Mouse (Mus musculus) layer of hippocampus, postnatal 25 days (tissue): ENCODE data around the gene Ctdsp2. TPM values are rescaled to one million over a fixed set of nuclear protein-coding genes. Genes with fewer than 3 reads are reported as not detected.

ENCODE experiments used
- DNase-seq, 2 experiments: peaks; one replicate each; pipeline ENCODE4 v3.0.0; 2022; ENCODE audit warnings: mixed read lengths in 2 of 2, low spot score in 1 of 2; ENCODE audit errors: extremely low spot score in 1 of 2
- microRNA-seq, 2 experiments: library from miRNA; unstranded; fragments of <30 nt; microRNA quantifications; one replicate each; pipeline ENCODE4 v1.2.0; 2021
- total RNA-seq, 2 experiments: library from RNA; stranded (reverse); gene quantifications; 2 replicates each; pipeline ENCODE4 v1.2.3; 2021

The Ctdsp2 gene
- total RNA-seq, 2 experiments from 2014 or later, result 98.6 to 118 TPM

GRCm38 (mm10) chr10:127040569-127041214 is 62.2 kb downstream of the Ctdsp2 start:
- DNase-seq, result no peak

GRCm38 (mm10) chr10:127041274-127041766 is 62.8 kb downstream of the Ctdsp2 start, which contains the start of the genes Mettl1 and Eef1akmt3:
Mettl1 (plus strand) TSS chr10:127041414.
Eef1akmt3 (minus strand) TSS chr10:127041513.
- DNase-seq, result peak in 1 of 2 experiments; percentile 30

GRCm38 (mm10) chr10:127041774-127042338 is 63.3 kb downstream of the Ctdsp2 start:
- DNase-seq, result peak; percentile 89 to 98

GRCm38 (mm10) chr10:127042468-127043115 is 64.1 kb downstream of the Ctdsp2 start:
- DNase-seq, result no peak

- DNase-seq, result no peak
These were observed 64.7 kb downstream of the Ctdsp2 start for GRCm38 (mm10) chr10:127043187-127043586.

GRCm38 (mm10) chr10:127047954-127048353 is 69.4 kb downstream of the Ctdsp2 start, which contains the start of gene Cyp27b1:
Cyp27b1 (plus strand) TSS chr10:127048250.
- DNase-seq, result no peak

GRCm38 (mm10) chr10:127048608-127049394 is 70.3 kb downstream of the Ctdsp2 start:
- DNase-seq, result no peak

Small RNA genes lying within 50 kb of the gene (microRNA-seq; reads per million reads assigned to microRNA genes)
- gene Mir26a-2 (45.8 to 478 reads per million in 2 experiments), gene Mir546 (0.18 to 0.40 reads per million in 2 experiments)

Other genes starting within 250 kb of the Ctdsp2 start
- gene Atp23, start 77.4 kb upstream of the Ctdsp2 start, total RNA-seq, result 1 to 10 TPM; 8.4 to 9.6 TPM
- gene Avil, start 22.0 kb downstream of the Ctdsp2 start, total RNA-seq, result under 1 TPM; 0.47 to 0.69 TPM
- gene Tsfm, start 52.1 kb downstream of the Ctdsp2 start, total RNA-seq, result 10 to 100 TPM; 27.2 to 27.3 TPM
- gene Mettl1, start 62.7 kb downstream of the Ctdsp2 start, total RNA-seq, result 10 to 100 TPM in 1 of 2 experiments, 1 to 10 TPM in 1; 8.5 to 12.1 TPM
- under 1 TPM; 0.15 to 0.47 TPM for gene Eef1akmt3, start 62.8 kb downstream of the Ctdsp2 start, total RNA-seq
- gene Cyp27b1, start 69.5 kb downstream of the Ctdsp2 start, total RNA-seq, result under 1 TPM; 0.27 to 0.80 TPM
- gene March9, start 81.5 kb downstream of the Ctdsp2 start, total RNA-seq, result 10 to 100 TPM; 23.0 to 25.1 TPM
- gene Cdk4, start 84.8 kb downstream of the Ctdsp2 start, total RNA-seq, result 100 to 1,000 TPM; 104 to 110 TPM
- gene Tspan31, start 91.5 kb downstream of the Ctdsp2 start, total RNA-seq, result 10 to 100 TPM; 60.2 to 61.8 TPM
- 100 to 1,000 TPM; 754 to 837 TPM for gene Agap2, start 96.6 kb downstream of the Ctdsp2 start, total RNA-seq
- gene Os9, start 142.4 kb downstream of the Ctdsp2 start, total RNA-seq, result 100 to 1,000 TPM; 105 to 107 TPM
- 100 to 1,000 TPM; 113 to 114 TPM for gene B4galnt1, start 186.5 kb downstream of the Ctdsp2 start, total RNA-seq
- gene Slc26a10, start 201.9 kb downstream of the Ctdsp2 start, total RNA-seq, result 10 to 100 TPM; 10.5 to 25.1 TPM
- 100 to 1,000 TPM; 295 to 338 TPM for gene Arhgef25, start 211.4 kb downstream of the Ctdsp2 start, total RNA-seq
- 100 to 1,000 TPM; 210 to 243 TPM for gene Dtx3, start 217.0 kb downstream of the Ctdsp2 start, total RNA-seq
- gene Pip4k2c, start 232.9 kb downstream of the Ctdsp2 start, total RNA-seq, result 10 to 100 TPM; 92.7 to 98.9 TPM